Mouse (Mus musculus): Measurements from ENCODE around the gene Trex2.

Trex2 gene

DNA sequence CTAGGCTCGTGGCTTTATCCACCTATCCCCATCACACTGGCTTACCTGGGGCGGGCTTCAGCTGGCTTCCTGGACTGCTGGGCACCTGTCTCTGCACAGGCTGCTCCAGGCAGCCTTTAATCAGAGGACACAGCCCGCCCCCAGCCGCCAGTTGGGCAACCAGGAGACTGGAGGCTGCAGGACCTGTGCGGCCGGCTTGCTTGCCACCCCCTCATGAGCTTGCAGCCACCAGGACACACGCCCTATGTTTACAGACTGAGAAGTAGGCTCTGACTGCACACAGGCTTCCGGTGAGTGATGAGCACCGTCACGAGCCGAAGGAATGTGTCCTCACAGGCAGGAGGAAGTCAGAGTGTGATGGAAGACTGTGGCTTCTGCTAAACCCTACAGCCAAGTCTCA, at the start of gene Trex2:
TSS of gene Trex2 (minus strand) at position 93 of the 400 bp plus-strand sequence.
- CTCF ChIA-PET: no interaction called here

DNA sequence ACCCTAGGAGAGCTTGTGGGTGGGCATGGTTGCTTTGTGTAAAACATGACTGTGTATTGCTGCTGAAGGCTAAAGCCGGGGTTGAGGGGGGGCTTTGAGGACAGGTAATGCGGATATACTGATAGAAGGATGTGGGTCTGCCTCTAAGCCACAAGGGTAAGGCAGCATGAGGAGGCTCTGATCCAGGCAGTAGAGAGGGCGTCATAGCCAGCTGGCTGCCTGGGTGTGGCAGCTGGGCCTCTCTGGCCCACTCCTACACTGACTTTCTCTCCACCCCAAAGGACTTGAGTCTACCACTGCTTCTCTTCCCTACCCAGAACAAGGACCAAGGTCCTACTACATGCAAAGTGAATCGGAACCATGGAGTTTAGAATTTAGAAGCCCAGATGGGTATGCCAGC, 49.7 kb upstream of the Trex2 start:
- CTCF ChIA-PET: no interaction called here

DNA sequence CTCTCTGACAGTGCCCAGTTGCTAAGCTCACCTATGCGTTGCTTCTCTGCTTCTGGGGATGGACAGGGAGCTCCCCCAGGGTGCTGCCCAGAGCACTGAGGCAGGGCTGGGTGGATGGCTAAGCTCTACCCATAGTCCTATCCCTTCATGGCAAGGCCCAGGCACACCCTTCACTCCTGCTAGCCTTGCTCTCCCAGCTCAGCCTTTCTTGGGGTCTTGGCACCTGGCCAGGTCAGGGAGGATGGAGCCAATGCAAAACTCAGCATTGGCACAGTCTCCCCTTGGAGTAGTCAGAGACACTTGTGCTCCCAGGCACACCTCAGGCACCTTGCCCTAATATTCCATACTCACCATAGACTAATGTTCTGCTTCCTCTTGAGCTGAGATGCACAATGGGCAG, 48.9 kb upstream of the Trex2 start:
- CTCF ChIA-PET: no interaction called here

DNA sequence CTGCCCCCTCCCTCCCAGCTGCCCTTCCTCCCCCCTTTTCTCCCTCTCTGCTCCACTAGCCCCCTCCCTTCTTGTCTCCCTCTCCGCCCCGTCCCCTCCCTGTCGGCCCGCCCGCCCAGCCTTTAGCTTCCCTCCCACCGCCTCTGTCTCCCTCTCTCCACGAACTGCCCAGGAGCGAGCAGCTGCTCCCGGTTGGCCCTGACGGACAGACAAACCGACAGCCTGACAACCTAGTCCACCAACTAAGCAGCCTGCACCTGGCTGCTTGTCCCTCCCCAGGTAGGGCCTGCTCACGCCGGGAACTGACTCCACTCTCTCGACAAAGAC, 48.3 kb upstream of the Trex2 start, which contains the start of gene Bgn:
TSS of gene Bgn (plus strand) at position 119 of the 327 bp plus-strand sequence.
- CTCF ChIA-PET: no interaction called here

DNA sequence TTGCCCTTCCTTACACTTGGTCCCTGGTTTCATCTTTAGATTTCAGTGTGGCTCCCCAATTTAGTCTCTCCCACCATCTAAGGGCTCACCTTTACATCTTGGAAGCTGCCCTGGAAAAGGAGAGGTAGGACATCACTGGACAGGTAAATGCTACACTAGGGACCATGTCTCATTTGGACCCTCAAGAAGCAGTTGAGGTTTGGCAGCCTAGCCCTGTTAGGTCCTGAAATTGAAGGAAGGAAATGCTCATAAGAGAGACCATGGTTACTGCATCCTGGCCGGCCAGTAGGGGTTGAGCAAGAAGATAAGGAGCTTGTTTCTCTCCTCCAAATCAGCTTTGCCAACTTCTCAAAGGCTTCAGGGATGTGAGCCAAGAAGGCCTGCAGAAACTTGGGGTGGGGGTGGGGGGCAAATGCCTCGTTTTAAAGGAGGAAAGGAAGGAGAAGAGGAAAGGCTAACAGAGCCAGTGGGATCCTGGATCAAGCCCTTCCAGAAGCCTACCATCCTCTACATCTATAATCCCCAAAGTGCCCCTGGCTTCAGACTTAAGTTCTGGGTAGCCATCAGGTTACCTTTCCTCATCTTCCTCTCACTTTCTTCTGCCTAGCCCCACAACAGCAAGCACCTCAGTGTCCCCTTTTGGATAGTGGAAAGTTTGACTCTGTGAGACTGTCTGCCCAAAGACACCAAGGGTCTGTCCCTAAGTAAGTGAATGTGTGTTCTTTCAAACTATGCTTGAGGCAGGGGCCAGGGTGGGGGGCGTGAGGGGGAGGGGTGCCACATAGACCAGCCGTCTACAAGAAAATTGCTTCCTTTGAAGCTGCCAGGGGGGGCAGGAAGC, 47.7 kb upstream of the Trex2 start:
- CTCF ChIA-PET: no interaction called here

DNA sequence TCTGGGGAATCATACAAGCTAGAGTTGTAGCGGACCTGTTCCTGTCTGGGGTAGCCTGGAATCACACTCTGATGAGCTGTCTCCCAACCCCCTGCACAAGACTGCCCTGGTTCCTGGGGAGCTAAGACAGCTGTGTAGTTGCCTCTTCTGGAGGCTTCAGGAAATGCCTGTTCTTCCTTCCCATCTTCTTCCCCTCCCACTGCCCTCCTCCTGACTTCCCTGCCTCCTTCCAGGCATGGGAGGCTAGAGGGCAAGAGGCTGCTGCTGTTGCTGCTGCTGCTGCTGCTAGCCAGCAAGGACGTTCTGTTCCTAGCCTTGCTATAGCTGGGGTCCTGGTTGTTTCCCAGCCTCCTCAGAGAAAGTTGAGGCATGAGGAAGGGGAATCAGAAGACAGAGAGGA, 45.2 kb upstream of the Trex2 start:
- CTCF ChIA-PET: no interaction called here

DNA sequence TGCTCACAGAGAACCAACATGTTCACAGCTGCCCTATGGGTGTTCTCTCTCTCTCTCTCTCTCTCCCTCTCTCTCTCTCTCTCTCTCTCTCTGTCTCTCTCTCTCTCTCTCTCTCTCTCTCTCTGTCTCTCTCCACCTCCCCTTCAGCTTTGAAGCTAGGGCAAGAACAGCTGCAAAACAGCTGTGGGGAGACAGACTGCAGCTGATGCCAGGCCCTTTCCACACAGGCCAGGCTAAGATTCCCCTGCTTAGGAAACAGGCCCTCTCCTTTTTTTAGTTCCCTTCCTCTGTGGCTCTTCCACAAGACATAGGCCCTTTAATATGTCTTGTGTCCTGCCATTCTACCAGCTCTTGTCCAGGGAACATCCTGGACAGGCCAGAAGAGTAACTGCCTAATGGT, 44.5 kb upstream of the Trex2 start:
- CTCF ChIA-PET: no interaction called here

DNA sequence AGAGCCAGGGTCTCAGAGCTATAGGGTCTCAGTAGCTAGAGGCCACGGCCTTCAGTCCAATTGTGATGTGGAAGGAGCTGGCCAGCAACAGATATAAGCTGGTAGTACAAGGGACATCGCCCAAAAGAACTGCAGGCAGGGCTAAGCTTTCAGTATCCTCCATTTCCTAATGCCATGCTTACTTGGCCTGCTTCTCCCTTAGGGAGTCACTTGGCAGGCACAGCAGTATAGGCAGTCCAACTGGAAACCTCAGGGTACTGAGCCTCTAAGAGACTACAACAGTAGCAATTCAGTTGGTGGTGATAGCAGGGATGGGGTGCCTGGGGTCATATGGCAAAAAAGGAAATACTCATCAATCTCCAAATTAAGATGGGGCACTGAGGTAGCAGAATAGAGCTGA, 42.4 kb upstream of the Trex2 start:
- CTCF ChIA-PET: no interaction called here

DNA sequence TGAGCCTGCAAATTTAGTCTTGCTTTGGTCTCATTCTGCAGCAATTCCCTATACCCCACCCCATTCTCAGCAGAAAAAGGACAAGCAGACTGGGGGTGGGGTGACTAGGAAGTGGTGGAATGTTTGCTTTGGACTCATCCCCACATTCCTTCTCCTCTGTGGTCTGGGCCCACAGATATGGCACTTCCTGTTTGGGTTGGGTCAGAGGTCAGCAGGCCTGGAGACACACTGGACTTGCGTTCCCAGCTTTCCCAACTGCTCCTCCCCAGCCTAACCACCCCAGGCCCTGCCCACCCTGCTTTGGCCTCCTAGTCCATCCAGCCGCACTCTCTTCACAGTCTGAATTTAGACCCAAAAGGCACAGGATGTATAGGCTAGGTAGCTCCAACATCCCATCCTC, 41.5 kb upstream of the Trex2 start:
- CTCF ChIA-PET: no interaction called here

DNA sequence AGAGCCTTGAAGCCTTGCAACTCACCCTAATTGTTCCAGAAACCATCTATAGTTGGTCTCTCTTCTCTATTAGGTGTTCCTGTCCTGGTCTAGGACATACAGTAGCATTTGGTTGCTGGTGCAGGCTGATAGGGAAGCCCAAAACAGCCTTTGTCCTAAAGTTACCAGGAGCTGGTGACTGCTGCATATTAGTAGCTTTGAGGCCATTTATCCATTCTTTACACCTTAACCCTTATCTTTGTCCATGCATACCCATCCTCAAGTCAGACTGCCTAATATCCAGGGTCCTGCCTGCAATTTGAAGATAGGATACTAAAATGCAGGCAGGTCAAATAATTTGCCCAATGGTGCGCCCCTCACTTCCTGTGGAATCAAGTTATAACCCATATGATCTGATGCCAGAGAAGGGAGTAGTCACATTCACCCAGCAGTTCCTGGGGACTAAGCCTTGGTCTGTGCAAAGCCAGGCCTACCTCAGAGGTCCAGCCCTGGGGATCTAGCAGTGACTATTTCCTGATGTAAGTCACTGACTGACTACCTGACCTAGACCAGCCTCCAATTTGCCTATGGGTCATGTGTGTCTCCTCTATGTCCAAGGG, 40.6 kb upstream of the Trex2 start:
- CTCF ChIA-PET: no interaction called here

DNA sequence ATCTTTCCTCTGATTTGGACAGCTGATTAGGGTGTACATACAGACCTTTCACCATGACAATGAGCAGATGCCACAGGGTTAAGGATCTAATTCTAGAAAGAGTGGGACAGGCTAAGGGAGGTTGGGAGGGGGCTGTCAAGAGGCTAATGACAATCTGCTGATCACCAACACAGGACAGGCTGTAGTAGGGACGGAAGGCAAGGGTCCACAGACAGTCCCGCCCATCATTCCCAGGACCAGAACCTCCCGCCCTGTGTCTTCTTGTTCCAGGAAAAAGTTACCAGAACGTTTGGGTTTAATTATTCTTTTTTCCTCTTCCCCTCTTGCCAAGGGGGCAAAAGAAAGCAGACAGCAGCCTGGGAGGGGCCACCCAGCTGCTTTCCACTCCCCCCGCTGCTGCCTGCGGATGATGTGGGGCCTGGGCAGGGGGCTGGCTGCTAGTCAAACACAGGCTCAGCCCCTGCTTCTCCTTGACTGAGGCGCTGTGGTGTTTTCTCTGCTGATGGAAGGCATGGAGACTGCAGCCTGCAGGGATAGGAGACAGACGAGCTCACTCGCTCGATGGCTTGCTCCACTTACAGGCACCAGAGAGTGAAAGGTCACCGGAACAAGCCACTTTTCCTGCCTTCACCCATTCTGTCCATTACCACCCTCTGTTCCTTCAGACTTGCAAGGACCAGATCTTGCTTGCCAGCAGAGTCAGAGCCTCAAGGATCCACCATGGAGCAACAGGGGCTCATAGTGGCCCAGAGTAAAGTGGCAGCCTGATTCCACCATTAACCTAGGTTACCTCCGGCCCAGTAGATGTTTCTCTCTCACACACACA, 39.4 kb upstream of the Trex2 start:
- CTCF ChIA-PET: no interaction called here

DNA sequence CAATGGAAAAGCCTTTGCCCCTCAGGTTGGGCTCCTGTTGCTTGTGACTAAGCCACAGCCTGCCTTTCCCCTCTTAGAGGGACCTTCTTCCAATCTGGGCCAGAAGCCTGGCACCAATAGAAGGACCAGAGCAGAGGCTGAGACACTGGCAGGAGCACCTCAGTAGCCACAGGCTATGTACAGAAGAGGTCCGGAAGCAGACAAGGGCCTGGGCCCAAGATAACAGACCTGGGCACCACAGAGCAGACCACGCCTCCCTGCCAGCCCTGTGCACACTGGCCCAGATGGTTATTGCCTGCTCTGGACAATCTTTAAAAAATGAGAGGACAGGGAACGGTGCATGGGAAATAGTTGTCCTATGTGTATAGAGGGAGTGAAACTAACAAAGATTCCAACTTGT, 36.6 kb upstream of the Trex2 start:
- CTCF ChIA-PET: no interaction called here

DNA sequence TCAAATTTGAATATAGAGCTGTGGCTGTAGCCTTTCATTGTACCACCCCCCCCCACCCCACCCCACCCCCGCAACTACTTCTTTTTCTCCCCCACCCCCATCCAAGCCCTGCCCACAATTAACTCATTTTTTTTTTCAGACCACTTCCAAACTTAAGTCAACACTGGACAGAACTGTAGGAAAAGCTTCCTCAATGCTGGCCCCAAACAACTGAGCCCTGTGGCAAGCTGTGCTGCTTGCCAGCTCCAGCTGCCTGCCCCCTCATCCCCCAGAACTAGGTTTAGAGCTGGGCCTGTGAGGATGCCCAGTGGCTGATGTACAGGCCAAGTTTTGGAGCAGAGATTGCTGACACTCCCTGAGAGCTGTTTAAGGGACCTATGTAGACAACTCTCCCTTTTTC, 33.6 kb upstream of the Trex2 start:
- CTCF ChIA-PET: no interaction called here

DNA sequence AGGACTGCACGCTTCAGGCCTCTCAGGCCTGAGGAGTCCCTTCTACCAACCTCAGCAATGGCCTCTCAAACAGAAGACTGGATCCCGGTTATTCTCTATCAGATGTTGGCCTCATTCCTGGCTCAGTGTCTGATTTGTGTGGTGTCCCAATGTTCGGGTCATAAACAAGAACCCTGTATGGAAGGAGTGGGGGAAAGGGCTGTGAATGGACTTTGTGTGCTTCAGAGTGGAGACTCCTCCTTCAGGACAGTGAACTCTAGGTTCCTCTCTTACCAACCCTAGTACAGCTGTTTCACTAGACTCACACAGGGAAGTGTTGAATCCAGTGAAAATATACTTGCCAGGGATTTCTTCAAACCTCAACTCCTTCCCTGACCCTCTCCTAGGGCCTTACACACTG, 33.2 kb upstream of the Trex2 start:
- CTCF ChIA-PET: no interaction called here

DNA sequence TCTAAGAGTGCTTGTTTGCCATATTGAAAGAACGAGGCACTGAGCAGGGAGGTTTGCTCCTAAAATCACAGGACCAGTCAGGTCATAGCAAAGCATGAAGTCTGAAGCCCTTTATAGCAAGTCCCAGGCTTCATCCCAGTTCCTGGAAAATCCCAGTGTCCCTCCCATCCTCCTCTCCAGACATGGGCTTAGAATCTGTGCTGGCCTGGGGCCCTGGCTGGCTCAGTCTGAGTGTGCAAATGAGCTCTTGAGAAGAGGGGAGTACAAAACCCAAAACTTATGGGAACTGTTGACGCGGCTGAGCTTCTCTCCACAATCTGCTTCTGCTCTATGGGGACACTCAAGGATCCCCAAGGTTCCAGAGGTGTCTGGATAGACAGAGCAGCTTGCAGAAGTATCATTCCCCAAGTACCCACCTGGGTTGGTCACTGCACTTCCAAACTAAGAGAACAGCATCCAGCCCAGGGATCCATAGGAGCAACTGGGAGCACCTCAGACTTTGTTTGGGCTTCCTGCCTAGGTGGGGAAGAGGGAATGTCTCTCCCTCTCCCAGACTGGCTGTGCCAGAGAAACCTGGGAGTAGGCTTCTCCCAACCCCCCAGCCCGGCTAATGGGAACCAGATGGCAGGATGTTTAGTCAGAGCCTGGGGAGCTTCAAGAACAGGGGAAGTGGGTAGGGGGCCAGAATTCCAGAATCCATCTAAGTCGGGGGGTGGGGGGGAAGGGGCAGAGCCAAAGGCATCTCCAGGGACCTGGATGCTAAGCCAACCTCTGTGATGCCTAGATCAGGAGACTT, 32.5 kb upstream of the Trex2 start:
- CTCF ChIA-PET: no interaction called here

DNA sequence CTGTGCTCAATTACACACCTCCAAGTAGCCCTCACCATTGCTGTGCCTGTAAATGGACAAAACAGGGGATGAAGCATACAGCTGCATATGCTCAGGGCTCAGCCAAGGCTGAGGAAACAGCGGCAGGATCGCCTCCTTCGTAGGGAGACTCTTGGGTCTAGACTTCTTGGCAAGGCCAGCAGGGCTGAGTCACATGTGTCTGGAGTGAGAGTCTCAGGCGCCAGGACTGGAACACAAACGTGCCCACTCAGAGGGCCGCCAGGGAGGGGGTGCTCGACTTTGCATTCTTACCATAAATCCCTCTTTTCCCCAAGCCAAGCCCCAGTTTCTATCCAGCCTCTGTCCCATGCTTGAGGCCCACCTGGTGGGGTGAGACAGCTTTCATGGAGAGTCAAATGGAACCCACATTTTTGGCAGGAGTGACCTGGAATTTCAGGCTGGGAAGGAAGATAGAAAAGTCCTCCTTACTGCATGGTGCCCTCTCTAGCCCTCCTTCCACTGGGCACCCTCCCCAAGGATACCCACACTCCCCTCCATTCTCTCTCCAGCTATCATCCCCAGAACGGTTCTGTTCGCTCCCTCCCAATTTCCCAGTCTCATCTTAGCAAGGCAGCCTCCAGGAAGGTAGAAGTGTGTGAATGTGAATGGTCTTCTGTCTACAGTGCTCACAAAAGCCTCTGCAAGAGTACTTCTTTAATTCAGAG, 30.5 kb upstream of the Trex2 start:
- CTCF ChIA-PET: no interaction called here

DNA sequence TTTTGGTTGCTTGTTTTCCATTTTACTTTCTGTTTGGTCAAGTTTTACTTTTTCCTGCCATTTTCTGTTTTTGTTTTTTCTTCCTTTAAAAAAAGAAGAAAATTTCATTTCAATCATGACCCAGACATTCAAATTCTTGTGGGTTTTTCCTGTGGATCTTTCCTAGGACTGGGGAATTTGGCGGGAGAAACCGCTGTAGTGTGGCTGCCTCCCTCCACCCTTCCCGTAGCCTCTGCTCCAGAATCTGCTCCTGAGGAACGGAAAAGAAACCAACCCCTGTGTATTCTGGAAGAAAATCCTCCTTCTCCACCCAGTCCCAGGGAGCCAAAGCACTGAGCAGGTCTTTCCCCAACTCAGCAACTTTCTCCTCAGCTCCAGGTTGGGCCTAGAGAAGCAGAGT, 25.6 kb upstream of the Trex2 start:
- CTCF ChIA-PET: no interaction called here

DNA sequence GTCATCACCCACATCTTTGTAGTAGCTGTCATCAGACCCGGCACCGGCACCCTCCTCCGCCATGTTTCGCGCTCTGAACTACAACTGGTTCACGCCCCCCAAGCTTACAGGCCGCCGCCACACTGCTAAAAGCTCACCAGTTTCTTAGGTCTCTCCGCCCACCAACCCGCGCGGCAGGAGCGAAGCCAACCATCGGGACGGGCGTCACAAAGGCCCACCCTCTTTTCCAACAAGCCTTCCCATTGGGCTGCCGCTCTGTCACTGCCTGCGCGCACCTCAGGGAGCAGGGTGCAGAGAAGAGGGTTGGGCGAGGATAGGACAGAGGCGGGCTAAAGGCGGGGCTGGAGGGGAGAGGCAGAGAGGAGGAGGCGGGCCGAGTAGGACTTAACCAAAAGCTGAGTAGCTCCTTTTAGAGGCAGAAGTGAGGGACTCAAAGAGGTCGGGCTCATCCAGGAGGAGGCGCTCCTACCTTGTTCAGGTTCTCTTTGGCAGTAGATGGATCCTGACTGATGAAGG, 23.8 kb upstream of the Trex2 start, which contains the start of gene Haus7:
TSS of gene Haus7 (minus strand) at position 168 of the 516 bp plus-strand sequence.
- CTCF ChIA-PET: interaction anchor here (0.7 kb wide), 1 partner anchor 370 kb away, joined by 5 read pairs; no protein-coding TSS in a partner anchor

DNA sequence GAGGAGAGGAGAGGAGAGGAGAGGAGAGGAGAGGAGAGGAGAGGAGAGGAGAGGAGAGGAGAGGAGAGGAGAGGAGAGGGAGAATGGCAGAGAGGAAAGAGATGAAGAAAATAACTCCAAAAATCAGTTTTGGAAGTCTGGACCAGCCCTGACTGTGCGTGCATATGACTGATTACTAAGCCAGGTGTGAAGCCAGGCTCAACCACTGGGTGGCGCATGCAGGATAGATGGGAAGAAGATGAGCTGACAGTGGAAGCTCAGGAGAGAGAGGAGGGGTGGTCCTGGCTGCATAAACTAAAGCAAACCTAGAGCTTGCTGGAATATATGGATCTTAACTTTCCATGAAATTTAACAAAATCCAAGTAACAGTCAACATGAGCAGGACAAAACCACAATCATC, 16.8 kb upstream of the Trex2 start:
- CTCF ChIA-PET: interaction anchor here (0.7 kb wide), 1 partner anchor 444 kb away, joined by 17 read pairs; no protein-coding TSS in a partner anchor

DNA sequence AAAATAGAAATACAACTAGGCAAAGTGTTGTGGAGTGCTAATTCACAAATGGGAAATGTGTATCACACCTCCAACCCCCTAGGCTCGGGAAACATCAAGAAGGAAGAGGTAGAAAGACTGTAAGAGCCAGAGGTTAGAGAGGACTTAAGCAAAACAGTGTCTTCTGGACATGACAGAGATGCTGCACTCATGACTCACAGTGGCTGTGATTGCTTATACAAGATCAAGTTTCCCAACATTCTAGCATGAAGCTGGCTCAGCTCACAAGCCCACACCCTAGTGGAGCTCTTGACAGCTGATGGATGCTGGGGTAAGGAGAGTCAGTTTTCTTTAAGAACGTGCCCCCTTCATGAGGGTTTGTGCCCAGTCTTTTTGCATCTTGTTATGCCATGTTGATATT, 6.3 kb upstream of the Trex2 start:
- CTCF ChIA-PET: no interaction called here

DNA sequence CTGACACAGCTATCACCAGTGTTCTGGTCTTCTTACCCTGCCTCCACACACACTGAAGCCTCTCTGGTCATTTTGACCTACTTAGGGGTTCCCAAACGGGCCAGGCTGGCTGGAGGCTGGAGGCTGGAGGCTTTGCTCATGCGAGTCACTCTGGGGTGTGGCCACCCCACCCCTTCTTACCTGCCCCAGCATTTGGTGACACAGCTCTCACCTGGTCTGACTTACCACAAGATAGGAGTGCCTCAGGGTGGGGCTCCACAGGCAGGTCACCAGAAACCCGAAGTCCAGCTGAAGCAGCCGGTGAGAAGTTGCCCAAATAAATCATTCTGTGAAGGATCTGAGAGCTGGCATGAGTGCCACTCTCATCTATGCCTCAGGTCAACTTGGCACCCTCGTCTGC, 2.3 kb downstream of the Trex2 start:
- CTCF ChIA-PET: no interaction called here
